In the genomic region with DNA sequence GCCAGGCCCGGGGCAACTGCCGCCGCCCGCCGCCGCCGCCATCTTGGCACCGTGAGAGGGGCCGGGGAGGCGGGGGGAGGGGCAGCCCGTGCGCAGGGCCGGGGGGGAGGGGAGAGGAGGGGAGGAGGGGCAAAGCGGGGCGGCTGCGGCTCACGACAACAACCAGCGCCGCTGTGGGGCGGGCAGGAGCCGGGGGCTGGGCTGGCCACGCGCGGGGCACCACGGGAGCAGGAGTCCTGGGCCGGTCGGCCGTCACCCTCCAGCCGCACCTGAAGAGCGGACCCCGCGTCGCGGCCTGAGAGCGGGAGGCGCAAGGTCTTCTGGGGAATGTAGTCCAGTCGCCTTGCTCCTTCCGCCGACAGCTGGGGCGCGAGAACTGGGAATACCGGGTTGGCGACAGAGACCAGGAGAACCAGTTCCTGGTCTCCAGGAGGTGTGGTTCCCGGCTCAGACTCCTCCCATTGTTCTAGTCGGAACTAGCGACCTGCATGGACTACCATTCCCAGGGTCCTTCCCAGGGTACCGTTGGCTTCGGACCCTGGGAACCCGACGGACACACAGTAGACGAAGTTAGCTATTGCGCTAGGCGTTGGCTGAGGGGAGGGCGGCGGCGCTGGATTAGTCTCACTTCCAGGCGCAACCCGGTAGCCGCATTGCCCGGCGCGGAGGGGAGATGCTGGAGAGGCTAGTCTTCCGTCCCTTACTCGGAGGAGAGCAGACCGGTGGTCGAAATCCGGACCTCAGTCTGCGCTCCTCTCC, we compare ENCODE assay signal across 8 mouse cellular contexts. TPM values are rescaled to one million over a fixed set of nuclear protein-coding genes. Genes with fewer than 3 reads are reported as not detected.
A peak's percentile ranks its signal among the peaks of the same experiment; 100 is the strongest.
DNase-seq lines count a peak whose midpoint lies in the region; ATAC-seq and TF ChIP-seq lines count a peak whose summit lies in the region.

TSS of gene Kmt2b (minus strand) at position 51 of the 759 bp plus-strand sequence.

- no peaks in the 10 kb centered on the region for H3K9me3 ChIP-seq in heart, embryonic 12.5 days (replicated peaks)
- H3K9me3 ChIP-seq in kidney, postnatal 0 days (replicated peaks; ENCODE audit: low read length), result no peaks in the 10 kb centered on the region
- no peaks in the 10 kb centered on the region for H3K9me3 ChIP-seq in liver, embryonic 11.5 days (ENCODE audit: control insufficient read depth, low read length)
- no peaks in the 10 kb centered on the region for H3K9me3 ChIP-seq in stomach, embryonic 14.5 days (ENCODE audit: control insufficient read depth, low read depth, low read length)

- H3K4me1 ChIP-seq in heart, embryonic 12.5 days (replicated peaks), result peaks cover 16% of the 10 kb centered on the region
- H3K4me1 ChIP-seq in kidney, postnatal 0 days (replicated peaks; ENCODE audit: insufficient read depth, low read length), result peaks cover 12% of the 10 kb centered on the region
- H3K4me1 ChIP-seq in liver, embryonic 11.5 days (replicated peaks; ENCODE audit: control insufficient read depth, insufficient read depth, low read length), result peaks cover 11% of the 10 kb centered on the region
- H3K4me1 ChIP-seq in stomach, embryonic 14.5 days (ENCODE audit: control insufficient read depth, insufficient read depth, low read length), result peaks cover 17% of the 10 kb centered on the region; the same call in 1 of the 2 replicates

- H3K4me3 ChIP-seq in heart, embryonic 12.5 days, result peak within 1 kb of the TSS; percentile 82
- H3K4me3 ChIP-seq in kidney, postnatal 0 days (replicated peaks; ENCODE audit: low read depth, low read length), result peak within 1 kb of the TSS; percentile 99
- H3K4me3 ChIP-seq in liver, embryonic 11.5 days (ENCODE audit: low read depth, low read length), result peak within 1 kb of the TSS; percentile 96
- peak within 1 kb of the TSS; percentile 91 for H3K4me3 ChIP-seq in stomach, embryonic 14.5 days (ENCODE audit: low read depth, low read length)

- H3K27me3 ChIP-seq in heart, embryonic 12.5 days (replicated peaks), result 0 out of 2 replicates have a peak, but pooled peaks cover 4% of the 10 kb centered on the region
- no peaks in the 10 kb centered on the region for H3K27me3 ChIP-seq in kidney, postnatal 0 days (ENCODE audit: insufficient read depth, low read length)
- no peaks in the 10 kb centered on the region for H3K27me3 ChIP-seq in liver, embryonic 11.5 days (replicated peaks; ENCODE audit: control insufficient read depth, insufficient read depth, low read length)
- no peaks in the 10 kb centered on the region for H3K27me3 ChIP-seq in stomach, embryonic 14.5 days (ENCODE audit: control insufficient read depth, insufficient read depth, low read length)

- TF ChIP-seq CTCF in kidney, postnatal 0 days (IDR thresholded peaks at IDR 0.05; ENCODE audit: low read depth), result no peak; the same call in 1 of the 2 replicates

- ATAC-seq in erythroid progenitor cell, adult 5-6 weeks (replicated peaks; ENCODE audit: low FRiP score, poor library complexity, severe bottlenecking), result peak; percentile 90
- peak; percentile 96 for ATAC-seq in heart, embryonic 12.5 days (ENCODE audit: insufficient number of reproducible peaks, low FRiP score)
- peak; percentile 95 for ATAC-seq in kidney, postnatal 0 days (replicated peaks; ENCODE audit: low FRiP score, low read depth)
- peak; percentile 93 for ATAC-seq in liver, embryonic 11.5 days (replicated peaks; ENCODE audit: low FRiP score)
- ATAC-seq in stomach, embryonic 14.5 days (ENCODE audit: insufficient number of reproducible peaks, insufficient read depth, low FRiP score, low read depth), result peak; percentile 96

- peak; percentile 95 for DNase-seq in CD4-positive helper T cell, adult 2 months (ENCODE audit: low read depth, low spot score)
- peak; percentile 93 for DNase-seq in brain, embryonic 18.5 days (ENCODE audit: low read depth, low spot score)
- peak; percentile 99 for DNase-seq in kidney, postnatal 0 days (ENCODE audit: low spot score)
- peak; percentile 98 for DNase-seq in liver, embryonic 11.5 days (ENCODE audit: low spot score)
- DNase-seq in naive thymus-derived CD4-positive, alpha-beta T cell, adult 2 months (ENCODE audit: low read depth), result peak; percentile 93

- H3K9ac ChIP-seq in heart, embryonic 12.5 days, result peak within 1 kb of the TSS; percentile 92
- peak within 1 kb of the TSS; percentile 98 for H3K9ac ChIP-seq in kidney, postnatal 0 days (ENCODE audit: low read depth, low read length)
- peak within 1 kb of the TSS; percentile 99 for H3K9ac ChIP-seq in liver, embryonic 11.5 days (ENCODE audit: low read depth, low read length)
- peak within 1 kb of the TSS; percentile 90 for H3K9ac ChIP-seq in stomach, embryonic 14.5 days (replicated peaks; ENCODE audit: low read depth, low read length)

- H3K36me3 ChIP-seq in heart, embryonic 12.5 days, result peaks cover 33% of the 10 kb centered on the region
- H3K36me3 ChIP-seq in kidney, postnatal 0 days (ENCODE audit: insufficient read depth, low read length), result peaks cover 26% of the 10 kb centered on the region
- H3K36me3 ChIP-seq in liver, embryonic 11.5 days (ENCODE audit: control insufficient read depth, insufficient read depth, low read length), result peaks cover 21% of the 10 kb centered on the region
- peaks cover 29% of the 10 kb centered on the region for H3K36me3 ChIP-seq in stomach, embryonic 14.5 days (ENCODE audit: control insufficient read depth, insufficient read depth, low read length)

- peak within 1 kb of the TSS; percentile 93 for H3K4me2 ChIP-seq in heart, embryonic 12.5 days
- peak within 1 kb of the TSS; percentile 91 for H3K4me2 ChIP-seq in kidney, postnatal 0 days (ENCODE audit: low read length)
- H3K4me2 ChIP-seq in liver, embryonic 11.5 days, result peak within 1 kb of the TSS; percentile 83
- H3K4me2 ChIP-seq in stomach, embryonic 14.5 days (replicated peaks; ENCODE audit: low read depth, low read length), result peak within 1 kb of the TSS; percentile 94

- peak within 1 kb of the TSS; percentile 89 for H3K27ac ChIP-seq in heart, embryonic 12.5 days (ENCODE audit: poor library complexity, severe bottlenecking)
- H3K27ac ChIP-seq in kidney, postnatal 0 days, result peak within 1 kb of the TSS; percentile 93
- peak within 1 kb of the TSS; percentile 91 for H3K27ac ChIP-seq in liver, embryonic 11.5 days (ENCODE audit: low read depth, low read length)
- H3K27ac ChIP-seq in stomach, embryonic 14.5 days (ENCODE audit: low read length), result peak within 1 kb of the TSS; percentile 91

- under 1% methylated on average over 54 of the region's 68 CpGs for WGBS in heart, embryonic 12.5 days
- WGBS in kidney, postnatal 0 days, result 1% methylated on average over 45 of the region's 68 CpGs
- WGBS in liver, embryonic 11.5 days, result under 1% methylated on average over 48 of the region's 68 CpGs
- 0% methylated on average over 48 of the region's 68 CpGs for WGBS in stomach, embryonic 14.5 days

RNA-seq across cellular contexts. Expression of gene Kmt2b, which starts in this region (rescaled TPM):
- total RNA-seq in erythroid progenitor cell, adult 5-6 weeks (2015; ENCODE audit: low replicate concordance), result 155 and 163 TPM in 2 replicates
- total RNA-seq in erythroid progenitor cell, adult 5-6 weeks (2017; ENCODE audit: low replicate concordance), result 47.9 and 48.0 TPM in 2 replicates
- polyA plus RNA-seq in heart, embryonic 12.5 days (2016; fragmentation: Nextera tagmentation; extraction: Ambion mirVana), result 4.9 and 5.1 TPM in 2 replicates
- polyA plus RNA-seq in kidney, postnatal 0 days (2015; fragmentation: Nextera tagmentation; extraction: Ambion mirVana), result 4.9 and 5.9 TPM in 2 replicates
- 7.4 and 11.4 TPM in 2 replicates for polyA plus RNA-seq in liver, embryonic 11.5 days (2014; fragmentation: Nextera tagmentation; extraction: Ambion mirVana)
- 13.2 and 14.2 TPM in 2 replicates for polyA plus RNA-seq in stomach, embryonic 14.5 days (2014; fragmentation: Nextera tagmentation; extraction: Ambion mirVana)

Comparison
In these comparisons a context has a peak if more than half of its experiments do, and no peak if none do; other contexts are left out.
1. Peak in every context shown above with its lines: DNase-seq, ATAC-seq, H3K4me3 ChIP-seq and H3K27ac ChIP-seq.